Mouse (Mus musculus) heart, adult 2 months (tissue): ENCODE measurements at regions not wholly inside any gene's neighbourhood (a gene's known extent, or its start where the extent isn't known, plus 50 kb on each side); places are given as distances from the start of the nearest gene placed in this dataset.
A peak's percentile ranks its signal among the peaks of the same experiment; 100 is the strongest.

Source experiments
- DNase-seq, 2 experiments: peaks; one replicate each; pipeline ENCODE4 v3.0.0; 2021
- H3K27ac ChIP-seq: fragments of 200-600 bp; 2 replicates; pipeline ENCODE4 v1.8.1; 2022
- H3K27me3 ChIP-seq: fragments of 200-500 bp; 2 replicates; pipeline ENCODE4 v1.6.1; 2012; ENCODE audit warnings: mild to moderate bottlenecking, low read length, inconsistent platforms, mixed read lengths; ENCODE audit not compliant: control insufficient read depth, insufficient read depth
- H3K36me3 ChIP-seq: fragments of 200-500 bp; 2 replicates; pipeline ENCODE4 v1.6.1; 2012; ENCODE audit warnings: low read length, inconsistent platforms; ENCODE audit not compliant: control insufficient read depth, insufficient read depth
- H3K4me1 ChIP-seq: fragments of 200-500 bp; 2 replicates; pipeline ENCODE4 v1.6.1; 2011; ENCODE audit warnings: low read length; ENCODE audit not compliant: control insufficient read depth, insufficient read depth
- H3K4me3 ChIP-seq: fragments of 200-600 bp; 2 replicates; pipeline ENCODE4 v1.8.1; 2022
- H3K79me2 ChIP-seq: fragments of 200-500 bp; replicated peaks from 2 replicates; pipeline ENCODE4 v1.6.1; 2012; ENCODE audit warnings: mild to moderate bottlenecking, inconsistent platforms, low read length, moderate library complexity, mixed read lengths; ENCODE audit not compliant: control insufficient read depth, insufficient read depth
- H3K9ac ChIP-seq: fragments of 200-500 bp; 2 replicates; pipeline ENCODE4 v1.6.1; 2012; ENCODE audit warnings: low read depth, mild to moderate bottlenecking, control low read depth, inconsistent platforms, low read length, mixed read lengths
- CTCF ChIP-seq: fragments of 200-600 bp; IDR thresholded peaks from 2 replicates; pipeline ENCODE4 v1.8.1; 2022; ENCODE audit warnings: antibody characterized with exemption, mild to moderate bottlenecking, moderate library complexity
- EP300 ChIP-seq: fragments of 200-500 bp; IDR thresholded peaks from 2 replicates; pipeline ENCODE4 v1.6.1; 2011; ENCODE audit warnings: low read depth, low read length, control low read depth; ENCODE audit not compliant: insufficient read depth
- POLR2A ChIP-seq: fragments of 200-500 bp; IDR thresholded peaks from 2 replicates; pipeline ENCODE4 v1.6.1; 2011; ENCODE audit warnings: mild to moderate bottlenecking, low read depth, low read length, control low read depth; ENCODE audit not compliant: insufficient read depth
- WGBS: fragments of 180-500 bp; shearing (Covaris S2); methylation state at CpG from one replicate; pipeline ENCODE4 v1.1.7; 2018; 5-methylcytosine and 5-hydroxymethylcytosine counted together
- intact Hi-C: fragments of 180-260 bp; cut with DNase I; formaldehyde crosslinking; loops from one replicate; pipeline ENCODE4 v1.15.1; 2025

DNA sequence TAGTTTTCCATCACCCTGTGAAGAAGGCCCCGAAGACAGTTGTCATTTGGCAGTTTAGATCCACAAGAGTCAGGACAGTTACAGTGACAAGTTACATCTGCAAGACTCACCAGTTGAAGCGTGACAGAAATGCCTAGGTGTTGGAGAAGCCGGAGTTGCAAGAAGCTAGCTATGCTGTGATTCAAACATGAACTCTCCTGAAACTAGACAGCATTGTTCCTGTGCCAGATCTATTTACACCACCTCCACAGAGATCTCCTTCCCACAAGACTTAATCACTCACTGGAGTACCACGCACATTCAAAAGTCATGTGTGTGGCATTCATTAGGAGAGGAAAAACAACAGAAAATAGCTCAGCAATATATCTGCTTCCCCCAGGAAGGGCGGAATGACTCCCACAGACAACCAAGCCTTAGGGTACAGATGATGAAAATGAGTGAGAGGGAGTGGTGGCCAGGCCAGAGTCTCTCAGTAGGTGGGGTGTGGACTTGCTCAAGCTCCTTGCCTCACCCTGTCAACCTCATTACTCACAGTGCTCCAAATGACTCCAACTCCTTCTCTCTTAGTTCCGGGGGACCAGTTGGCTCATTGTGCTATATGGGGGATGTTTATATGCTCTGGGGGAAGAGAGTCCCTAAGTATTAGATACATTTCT, 679.7 kb downstream of the Epha4 start:
- no peak for DNase-seq
- no peak overlapping the region for H3K27ac ChIP-seq
- TF ChIP-seq EP300 (no peak), POLR2A (no peak), CTCF (no peak)
- intact Hi-C loops: no loop called here
- no peak overlapping the region for H3K9ac ChIP-seq
- no peak overlapping the region for H3K4me3 ChIP-seq
- WGBS: 75% methylated on average over 6 of the region's 6 CpGs
- H3K36me3 ChIP-seq: no peaks in the 10 kb centered on the region
- H3K79me2 ChIP-seq: no peaks in the 10 kb centered on the region
- H3K27me3 ChIP-seq: no peaks in the 10 kb centered on the region
- H3K4me1 ChIP-seq: no peaks in the 10 kb centered on the region

DNA sequence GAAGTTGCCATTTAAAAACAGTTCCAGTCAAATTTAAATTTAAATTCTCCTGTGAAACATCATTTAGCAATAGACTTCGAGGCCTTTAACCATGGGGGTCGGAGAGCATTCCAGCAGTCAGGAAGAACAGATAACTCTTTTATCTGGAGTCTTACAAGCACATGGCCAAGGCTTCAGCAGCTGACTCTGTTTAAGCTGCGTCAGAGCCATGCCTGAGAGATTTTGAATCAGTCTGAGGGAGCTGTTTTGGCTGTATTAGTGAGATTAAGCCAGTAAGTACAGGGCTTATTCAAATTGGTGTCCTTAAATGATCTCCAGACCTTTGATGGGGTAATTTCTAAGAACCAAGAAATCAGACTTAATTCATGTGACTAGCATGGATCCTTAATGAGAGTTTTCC, 665.5 kb downstream of the Epha4 start:
- Histone ChIP-seq H3K4me1 (no peaks in the 10 kb centered on the region), H3K9ac (no peak overlapping the region), H3K27me3 (no peaks in the 10 kb centered on the region), H3K36me3 (no peaks in the 10 kb centered on the region), H3K4me3 (no peak overlapping the region), H3K27ac (no peak overlapping the region), H3K79me2 (no peaks in the 10 kb centered on the region)
- intact Hi-C loops: no loop called here
- WGBS: 30% methylated on average over 3 of the region's 3 CpGs
- peak in 1 of 2 experiments; percentile 5 for DNase-seq
- no peak for TF ChIP-seq CTCF
- no peak for TF ChIP-seq EP300
- TF ChIP-seq POLR2A: no peak

DNA sequence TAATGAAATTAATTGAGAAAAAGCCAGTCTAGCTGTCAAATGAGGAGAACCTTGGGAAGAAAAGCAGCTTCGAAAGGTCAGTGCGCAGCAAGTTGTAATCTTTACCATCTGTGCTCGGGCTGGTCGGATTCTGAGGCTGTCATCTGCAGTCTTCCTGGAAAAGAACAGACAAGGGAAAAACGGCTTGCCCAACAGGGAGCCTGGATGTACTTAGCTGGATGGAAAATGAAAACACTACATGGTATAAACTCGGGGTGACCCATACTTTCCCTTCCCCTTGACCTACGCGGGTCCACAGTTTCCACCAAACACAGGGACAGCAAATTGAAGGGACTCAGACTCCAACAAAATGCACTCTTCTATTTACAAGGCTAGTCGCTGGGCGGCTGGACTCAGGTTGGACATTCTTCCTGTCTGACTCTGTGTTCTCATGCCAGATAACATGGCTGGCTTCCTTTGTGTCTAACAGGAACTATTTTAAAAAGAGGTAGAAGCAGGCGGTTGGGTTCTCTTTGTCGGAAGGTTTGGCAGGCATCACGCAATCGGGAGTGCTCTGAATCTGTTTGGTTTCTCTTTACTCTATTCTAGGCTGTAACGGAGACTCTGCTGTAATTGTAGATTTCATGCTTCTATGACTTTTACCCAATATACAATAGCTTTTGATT, 648.5 kb downstream of the Epha4 start:
- 43% methylated on average over 15 of the region's 15 CpGs for WGBS
- DNase-seq: no peak
- no peak overlapping the region for H3K4me3 ChIP-seq
- H3K36me3 ChIP-seq: no peaks in the 10 kb centered on the region
- H3K9ac ChIP-seq: no peak overlapping the region
- H3K27ac ChIP-seq: no peak overlapping the region
- H3K4me1 ChIP-seq: no peaks in the 10 kb centered on the region
- TF ChIP-seq CTCF (no peak), EP300 (no peak), POLR2A (no peak)
- no peaks in the 10 kb centered on the region for H3K27me3 ChIP-seq
- intact Hi-C loops: no loop called here
- no peaks in the 10 kb centered on the region for H3K79me2 ChIP-seq

DNA sequence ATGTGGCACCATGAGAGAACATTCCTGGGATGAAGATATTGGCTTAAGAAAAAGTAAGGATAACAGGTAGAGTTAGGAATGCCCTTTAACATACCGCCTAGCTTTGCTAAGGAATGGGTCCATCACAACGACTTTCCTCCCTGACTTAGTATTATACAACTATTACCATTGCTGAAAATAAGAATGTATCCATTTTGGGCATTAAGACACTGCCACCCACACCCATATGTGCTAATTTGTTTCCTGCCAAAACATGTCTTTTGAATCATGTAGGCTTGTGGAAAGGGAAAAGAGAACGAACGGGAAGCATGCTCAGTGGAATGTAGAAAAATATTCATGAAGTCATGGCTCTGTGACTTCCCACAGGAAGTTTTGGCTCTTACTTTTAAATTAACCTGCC, 641.7 kb downstream of the Epha4 start:
- no peak for DNase-seq
- no peaks in the 10 kb centered on the region for H3K36me3 ChIP-seq
- intact Hi-C loops: no loop called here

DNA sequence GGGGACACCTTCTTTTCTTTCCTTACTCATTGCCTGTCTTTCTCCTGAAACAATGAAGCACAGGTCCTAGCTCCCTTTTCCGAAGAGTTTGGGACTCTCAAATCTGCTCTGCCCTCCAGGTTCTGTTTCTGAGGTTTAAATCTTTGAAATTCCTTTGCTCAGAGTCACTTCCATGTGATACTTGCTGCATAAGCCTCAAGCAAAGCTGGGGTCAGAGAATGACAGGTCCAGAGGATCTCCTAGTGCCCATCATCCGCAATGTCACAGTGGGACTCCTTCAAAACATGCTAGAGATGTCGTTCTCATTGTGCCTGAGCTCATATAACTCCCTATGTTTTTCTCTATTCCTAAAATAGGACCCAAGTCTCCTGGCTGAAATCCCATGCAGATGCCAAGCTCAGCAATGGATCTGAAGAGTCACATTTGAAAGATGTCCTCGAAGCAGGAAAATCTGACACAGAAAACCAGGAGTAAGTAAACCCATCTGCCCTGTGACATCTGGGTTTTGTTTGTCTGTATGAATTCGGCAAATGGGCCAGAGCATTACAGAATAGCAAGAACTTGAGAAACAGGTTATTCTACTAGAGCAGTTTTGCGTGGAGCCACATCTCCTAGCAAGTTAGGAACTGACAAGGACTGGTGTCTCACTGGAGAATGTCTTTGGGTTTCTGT, 634.6 kb downstream of the Epha4 start:
- intact Hi-C loops: no loop called here
- no peak for TF ChIP-seq CTCF
- no peak for TF ChIP-seq EP300
- no peak for TF ChIP-seq POLR2A
- Histone ChIP-seq H3K4me1 (no peaks in the 10 kb centered on the region), H3K27me3 (no peaks in the 10 kb centered on the region), H3K9ac (no peak overlapping the region), H3K27ac (no peak overlapping the region), H3K36me3 (no peaks in the 10 kb centered on the region), H3K4me3 (no peak overlapping the region), H3K79me2 (no peaks in the 10 kb centered on the region)
- WGBS: 72% methylated on average over 6 of the region's 6 CpGs
- no peak for DNase-seq

More for the DNA sequence above, 641.7 kb downstream of the Epha4 start:
- TF ChIP-seq EP300 (no peak), CTCF (no peak), POLR2A (no peak)
- 70% methylated on average over 4 of the region's 4 CpGs for WGBS
- no peaks in the 10 kb centered on the region for H3K79me2 ChIP-seq
- H3K4me1 ChIP-seq: no peaks in the 10 kb centered on the region
- no peak overlapping the region for H3K4me3 ChIP-seq
- no peak overlapping the region for H3K27ac ChIP-seq
- no peaks in the 10 kb centered on the region for H3K27me3 ChIP-seq
- no peak overlapping the region for H3K9ac ChIP-seq

DNA sequence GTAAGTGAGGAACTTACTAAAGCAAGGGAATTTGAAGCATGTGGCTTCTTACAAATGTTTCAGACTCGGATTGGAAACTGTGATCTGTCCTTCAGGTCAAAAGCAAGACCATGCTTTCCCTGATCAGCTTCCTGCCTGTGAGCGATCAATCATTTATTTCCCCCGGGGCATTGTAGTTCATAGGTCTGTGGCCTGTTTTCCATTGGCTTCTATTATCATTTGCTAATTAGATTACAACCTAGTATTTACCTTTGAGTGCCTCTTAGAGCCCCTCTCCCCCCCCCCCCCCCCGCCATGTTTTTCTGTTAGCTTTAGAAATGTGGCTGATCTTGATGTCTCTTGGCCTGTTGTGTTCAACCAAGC, 634.1 kb downstream of the Epha4 start:
- 70% methylated on average over 4 of the region's 4 CpGs for WGBS
- H3K4me3 ChIP-seq: no peak overlapping the region
- H3K79me2 ChIP-seq: no peaks in the 10 kb centered on the region
- H3K4me1 ChIP-seq: no peaks in the 10 kb centered on the region
- no peak overlapping the region for H3K9ac ChIP-seq
- no peaks in the 10 kb centered on the region for H3K27me3 ChIP-seq
- no peak overlapping the region for H3K27ac ChIP-seq
- TF ChIP-seq CTCF (no peak), POLR2A (no peak), EP300 (no peak)
- intact Hi-C loops: no loop called here
- no peaks in the 10 kb centered on the region for H3K36me3 ChIP-seq
- no peak for DNase-seq
